Mouse (Mus musculus): ENCODE measurements around the gene Trnt1.

DNA sequence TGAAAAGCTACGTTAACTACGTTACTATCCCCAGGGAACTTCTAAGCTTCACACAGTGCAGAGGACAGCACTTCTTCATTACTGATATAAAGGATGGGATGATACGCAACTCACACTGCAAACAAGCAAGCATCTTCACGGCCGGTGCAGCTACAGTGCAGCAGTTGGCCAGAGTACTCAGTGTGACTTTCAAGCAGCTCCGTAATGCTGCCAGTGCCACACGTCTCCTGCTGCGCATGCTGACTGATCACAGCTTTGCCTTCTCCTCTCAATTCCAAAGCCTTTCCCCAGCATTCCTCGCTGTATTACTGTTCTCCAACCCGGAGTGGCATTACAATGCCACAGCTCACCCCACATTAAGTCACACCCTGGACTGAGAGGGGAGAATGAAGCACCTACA, 24.7 kb downstream of the Trnt1 start:
- TF ChIP-seq CTCF (IDR thresholded peaks at IDR 0.05; ENCODE audit: low read depth) (no peak), EP300 (IDR thresholded peaks at IDR 0.05; ENCODE audit: low read depth) (no peak)

Measured in liver, embryonic 14.5 days (tissue).